Mouse (Mus musculus) T-helper 1 cell (primary cell): Measurements from ENCODE around the gene 1700113H08Rik.

Source experiments
- in situ Hi-C: fragments of 300-600 bp; cut with MboI, MseI; formaldehyde crosslinking; loops from one replicate; pipeline ENCODE4 v1.15.1; 2025; ENCODE audit warnings: high pct_unique_total_duplicates

Gene 1700113H08Rik

GRCm38 (mm10) chr10:87058926-87059325 is 1.1 kb downstream of the 1700113H08Rik start:
- in situ Hi-C loops = no loop called here

GRCm38 (mm10) chr10:87059447-87059846 is 1.6 kb downstream of the 1700113H08Rik start:
- in situ Hi-C loops = no loop called here

GRCm38 (mm10) chr10:87084236-87084635 is 26.4 kb downstream of the 1700113H08Rik start:
- in situ Hi-C loops = loop anchor here (5.0 kb wide), 1 partner anchor 42 kb away; no protein-coding TSS in a partner anchor

- in situ Hi-C loops = no loop called here
These were observed 29.8 kb downstream of the 1700113H08Rik start for GRCm38 (mm10) chr10:87087646-87088045.

- in situ Hi-C loops = loop anchor here (10.0 kb wide), 1 partner anchor 1619 kb away; no protein-coding TSS in a partner anchor
These were observed 36.4 kb downstream of the 1700113H08Rik start for GRCm38 (mm10) chr10:87094249-87094648.

GRCm38 (mm10) chr10:87098722-87099121 is 40.9 kb downstream of the 1700113H08Rik start:
- in situ Hi-C loops = loop anchor here (10.0 kb wide), 1 partner anchor 1624 kb away; no protein-coding TSS in a partner anchor

GRCm38 (mm10) chr10:87100668-87101067 is 42.8 kb downstream of the 1700113H08Rik start:
- in situ Hi-C loops = no loop called here

- in situ Hi-C loops = no loop called here
These were observed 43.6 kb downstream of the 1700113H08Rik start for GRCm38 (mm10) chr10:87101265-87101950.

- in situ Hi-C loops = no loop called here
These were observed 44.1 kb downstream of the 1700113H08Rik start for GRCm38 (mm10) chr10:87101951-87102320.

GRCm38 (mm10) chr10:87102455-87102854 is 44.6 kb downstream of the 1700113H08Rik start:
- in situ Hi-C loops = no loop called here

- in situ Hi-C loops = no loop called here
These were observed 45.4 kb downstream of the 1700113H08Rik start for GRCm38 (mm10) chr10:87103286-87103685.

- in situ Hi-C loops = no loop called here
These were observed 49.9 kb downstream of the 1700113H08Rik start for GRCm38 (mm10) chr10:87107565-87108297.

GRCm38 (mm10) chr10:87108333-87108732 is 50.5 kb downstream of the 1700113H08Rik start:
- in situ Hi-C loops = no loop called here

- in situ Hi-C loops = no loop called here
These were observed 51.4 kb downstream of the 1700113H08Rik start for GRCm38 (mm10) chr10:87109038-87109771.

GRCm38 (mm10) chr10:87110909-87111308 is 53.1 kb downstream of the 1700113H08Rik start:
- in situ Hi-C loops = no loop called here

GRCm38 (mm10) chr10:87125094-87125493 is 67.2 kb downstream of the 1700113H08Rik start:
- in situ Hi-C loops = no loop called here

- in situ Hi-C loops = no loop called here
These were observed 68.5 kb downstream of the 1700113H08Rik start for GRCm38 (mm10) chr10:87126186-87126824.

- in situ Hi-C loops = no loop called here
These were observed 93.2 kb downstream of the 1700113H08Rik start for GRCm38 (mm10) chr10:87151050-87151449.

- in situ Hi-C loops = no loop called here
These were observed 96.1 kb downstream of the 1700113H08Rik start for GRCm38 (mm10) chr10:87153731-87154505.

GRCm38 (mm10) chr10:87159781-87160180 is 101.9 kb downstream of the 1700113H08Rik start:
- in situ Hi-C loops = no loop called here
